Mouse (Mus musculus): ENCODE data around the gene Uqcc2. TPM values are rescaled to one million over a fixed set of nuclear protein-coding genes. Genes with fewer than 3 reads are reported as not detected.

The Uqcc2 gene
- polyA plus RNA-seq, 1 experiment: 218 TPM

- Histone ChIP-seq H3K36me3 (ENCODE audit: control insufficient read depth, insufficient read depth, low read length) (no peaks in the 10 kb centered on the region), H3K27ac (ENCODE audit: insufficient read depth, low read depth, low read length) (no peak overlapping the region), H3K27me3 (replicated peaks; ENCODE audit: control insufficient read depth, insufficient read depth, low read length) (no peaks in the 10 kb centered on the region), H3K4me3 (ENCODE audit: insufficient read depth, low read depth, low read length) (no peak overlapping the region), H3K4me1 (ENCODE audit: control insufficient read depth, insufficient read depth, low read length) (peaks cover 8% of the 10 kb centered on the region; the same call in 1 of the 2 replicates)
- 51% methylated on average over 4 of the region's 4 CpGs for WGBS
- no peak for DNase-seq
- TF ChIP-seq POLR2A (IDR thresholded peaks at IDR 0.05; ENCODE audit: low read depth, low read length) (no peak), CTCF (conservative IDR thresholded peaks at IDR 0.05; ENCODE audit: insufficient read depth, insufficient read length, low read depth, low read length) (no peak)
These were observed 10.4 kb upstream of the Uqcc2 start for GRCm38 (mm10) chr17:27144152-27144551.

- no peak for TF ChIP-seq POLR2A (IDR thresholded peaks at IDR 0.05; ENCODE audit: low read depth, low read length)
- TF ChIP-seq CTCF (conservative IDR thresholded peaks at IDR 0.05; ENCODE audit: insufficient read depth, insufficient read length, low read depth, low read length): no peak
- peak; percentile 64 for DNase-seq
- peaks cover 8% of the 10 kb centered on the region; the same call in 1 of the 2 replicates for H3K4me1 ChIP-seq (ENCODE audit: control insufficient read depth, insufficient read depth, low read length)
- no peaks in the 10 kb centered on the region for H3K36me3 ChIP-seq (ENCODE audit: control insufficient read depth, insufficient read depth, low read length)
- WGBS: 21% methylated on average over 10 of the region's 10 CpGs
- no peaks in the 10 kb centered on the region for H3K27me3 ChIP-seq (replicated peaks; ENCODE audit: control insufficient read depth, insufficient read depth, low read length)
- H3K4me3 ChIP-seq (ENCODE audit: insufficient read depth, low read depth, low read length): no peak overlapping the region
- H3K27ac ChIP-seq (ENCODE audit: insufficient read depth, low read depth, low read length): no peak overlapping the region
These were observed 8.3 kb upstream of the Uqcc2 start for GRCm38 (mm10) chr17:27141971-27142450.

GRCm38 (mm10) chr17:27140262-27140661, 6.5 kb upstream of the Uqcc2 start:
- TF ChIP-seq CTCF (conservative IDR thresholded peaks at IDR 0.05; ENCODE audit: insufficient read depth, insufficient read length, low read depth, low read length) (no peak), POLR2A (IDR thresholded peaks at IDR 0.05; ENCODE audit: low read depth, low read length) (no peak)
- 69% methylated on average over 9 of the region's 9 CpGs for WGBS
- Histone ChIP-seq H3K4me1 (ENCODE audit: control insufficient read depth, insufficient read depth, low read length) (peaks cover 6% of the 10 kb centered on the region; the same call in 1 of the 2 replicates), H3K36me3 (ENCODE audit: control insufficient read depth, insufficient read depth, low read length) (no peaks in the 10 kb centered on the region), H3K4me3 (ENCODE audit: insufficient read depth, low read depth, low read length) (no peak overlapping the region), H3K27ac (ENCODE audit: insufficient read depth, low read depth, low read length) (no peak overlapping the region), H3K27me3 (replicated peaks; ENCODE audit: control insufficient read depth, insufficient read depth, low read length) (no peaks in the 10 kb centered on the region)
- no peak for DNase-seq

GRCm38 (mm10) chr17:27139304-27139703, 5.6 kb upstream of the Uqcc2 start:
- no peak overlapping the region for H3K4me3 ChIP-seq (ENCODE audit: insufficient read depth, low read depth, low read length)
- no peaks in the 10 kb centered on the region for H3K27me3 ChIP-seq (replicated peaks; ENCODE audit: control insufficient read depth, insufficient read depth, low read length)
- TF ChIP-seq CTCF (conservative IDR thresholded peaks at IDR 0.05; ENCODE audit: insufficient read depth, insufficient read length, low read depth, low read length): no peak
- no peak for TF ChIP-seq POLR2A (IDR thresholded peaks at IDR 0.05; ENCODE audit: low read depth, low read length)
- DNase-seq: no peak
- WGBS: 63% methylated on average over 7 of the region's 7 CpGs
- H3K36me3 ChIP-seq (ENCODE audit: control insufficient read depth, insufficient read depth, low read length): no peaks in the 10 kb centered on the region
- H3K27ac ChIP-seq (ENCODE audit: insufficient read depth, low read depth, low read length): no peak overlapping the region
- peaks cover 6% of the 10 kb centered on the region; the same call in 1 of the 2 replicates for H3K4me1 ChIP-seq (ENCODE audit: control insufficient read depth, insufficient read depth, low read length)

- Histone ChIP-seq H3K36me3 (ENCODE audit: control insufficient read depth, insufficient read depth, low read length) (no peaks in the 10 kb centered on the region), H3K4me3 (ENCODE audit: insufficient read depth, low read depth, low read length) (no peak overlapping the region), H3K27ac (ENCODE audit: insufficient read depth, low read depth, low read length) (no peak overlapping the region), H3K27me3 (replicated peaks; ENCODE audit: control insufficient read depth, insufficient read depth, low read length) (no peaks in the 10 kb centered on the region), H3K4me1 (ENCODE audit: control insufficient read depth, insufficient read depth, low read length) (peaks cover 6% of the 10 kb centered on the region)
- WGBS: 80% methylated on average over 9 of the region's 9 CpGs
- DNase-seq: no peak
- TF ChIP-seq CTCF (conservative IDR thresholded peaks at IDR 0.05; ENCODE audit: insufficient read depth, insufficient read length, low read depth, low read length) (no peak), POLR2A (IDR thresholded peaks at IDR 0.05; ENCODE audit: low read depth, low read length) (no peak)
These were observed 4.7 kb upstream of the Uqcc2 start for GRCm38 (mm10) chr17:27138396-27138795.

- Histone ChIP-seq H3K27me3 (replicated peaks; ENCODE audit: control insufficient read depth, insufficient read depth, low read length) (no peaks in the 10 kb centered on the region), H3K4me3 (ENCODE audit: insufficient read depth, low read depth, low read length) (no peak overlapping the region), H3K36me3 (ENCODE audit: control insufficient read depth, insufficient read depth, low read length) (no peaks in the 10 kb centered on the region), H3K4me1 (ENCODE audit: control insufficient read depth, insufficient read depth, low read length) (peaks cover 4% of the 10 kb centered on the region), H3K27ac (ENCODE audit: insufficient read depth, low read depth, low read length) (no peak overlapping the region)
- no peak for DNase-seq
- WGBS: 31% methylated on average over 3 of the region's 3 CpGs
- no peak for TF ChIP-seq CTCF (conservative IDR thresholded peaks at IDR 0.05; ENCODE audit: insufficient read depth, insufficient read length, low read depth, low read length)
- no peak for TF ChIP-seq POLR2A (IDR thresholded peaks at IDR 0.05; ENCODE audit: low read depth, low read length)
These were observed 999 bp upstream of the Uqcc2 start for GRCm38 (mm10) chr17:27134715-27135114.

GRCm38 (mm10) chr17:27134187-27134586, 471 bp upstream of the Uqcc2 start:
- H3K27ac ChIP-seq (ENCODE audit: insufficient read depth, low read depth, low read length): no peak overlapping the region

More at GRCm38 (mm10) chr17:27134187-27134586, 471 bp upstream of the Uqcc2 start:
- peaks cover 4% of the 10 kb centered on the region for H3K4me1 ChIP-seq (ENCODE audit: control insufficient read depth, insufficient read depth, low read length)
- H3K27me3 ChIP-seq (replicated peaks; ENCODE audit: control insufficient read depth, insufficient read depth, low read length): no peaks in the 10 kb centered on the region
- WGBS: 27% methylated on average over 9 of the region's 9 CpGs
- H3K36me3 ChIP-seq (ENCODE audit: control insufficient read depth, insufficient read depth, low read length): no peaks in the 10 kb centered on the region
- no peak for TF ChIP-seq CTCF (conservative IDR thresholded peaks at IDR 0.05; ENCODE audit: insufficient read depth, insufficient read length, low read depth, low read length)
- no peak for TF ChIP-seq POLR2A (IDR thresholded peaks at IDR 0.05; ENCODE audit: low read depth, low read length)
- peak overlapping the region; percentile 3; the same call in 1 of the 2 replicates for H3K4me3 ChIP-seq (ENCODE audit: insufficient read depth, low read depth, low read length)
- no peak for DNase-seq
